Mouse (Mus musculus) thymus, adult 18-20 months (tissue): ENCODE measurements at regions not wholly inside any gene's neighbourhood (a gene's known extent, or its start where the extent isn't known, plus 50 kb on each side); places are given as distances from the start of the nearest gene placed in this dataset.

Source experiments
- DNase-seq, 2 experiments: peaks; one replicate each; pipeline ENCODE4 v3.0.0; 2022; ENCODE audit warnings: mixed read lengths in 2 of 2

DNA sequence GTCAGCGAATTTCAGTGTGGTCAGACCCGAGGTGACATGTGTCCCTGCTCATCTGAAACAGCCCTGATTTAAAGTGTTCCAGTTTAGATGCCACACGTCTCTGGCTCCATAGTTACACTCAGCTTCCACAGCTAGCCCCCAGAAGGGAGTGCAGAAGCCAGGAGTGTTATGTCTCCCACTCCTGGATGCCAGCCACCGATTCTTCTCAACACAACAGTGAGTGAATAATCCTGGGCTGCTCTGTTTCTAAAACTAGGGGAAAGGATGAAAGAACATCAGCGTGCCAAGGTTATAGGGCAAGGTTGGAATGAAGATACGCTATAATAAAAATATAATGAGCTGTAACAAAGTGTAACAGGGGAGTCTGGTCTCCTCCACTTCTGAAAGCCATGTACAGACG, 51.5 kb upstream of the Stmnd1 start:
- no peak for DNase-seq

- DNase-seq, result no peak
Measured at GRCm38 (mm10) chr13:46218101-46218701, 55.3 kb upstream of the Stmnd1 start.

DNA sequence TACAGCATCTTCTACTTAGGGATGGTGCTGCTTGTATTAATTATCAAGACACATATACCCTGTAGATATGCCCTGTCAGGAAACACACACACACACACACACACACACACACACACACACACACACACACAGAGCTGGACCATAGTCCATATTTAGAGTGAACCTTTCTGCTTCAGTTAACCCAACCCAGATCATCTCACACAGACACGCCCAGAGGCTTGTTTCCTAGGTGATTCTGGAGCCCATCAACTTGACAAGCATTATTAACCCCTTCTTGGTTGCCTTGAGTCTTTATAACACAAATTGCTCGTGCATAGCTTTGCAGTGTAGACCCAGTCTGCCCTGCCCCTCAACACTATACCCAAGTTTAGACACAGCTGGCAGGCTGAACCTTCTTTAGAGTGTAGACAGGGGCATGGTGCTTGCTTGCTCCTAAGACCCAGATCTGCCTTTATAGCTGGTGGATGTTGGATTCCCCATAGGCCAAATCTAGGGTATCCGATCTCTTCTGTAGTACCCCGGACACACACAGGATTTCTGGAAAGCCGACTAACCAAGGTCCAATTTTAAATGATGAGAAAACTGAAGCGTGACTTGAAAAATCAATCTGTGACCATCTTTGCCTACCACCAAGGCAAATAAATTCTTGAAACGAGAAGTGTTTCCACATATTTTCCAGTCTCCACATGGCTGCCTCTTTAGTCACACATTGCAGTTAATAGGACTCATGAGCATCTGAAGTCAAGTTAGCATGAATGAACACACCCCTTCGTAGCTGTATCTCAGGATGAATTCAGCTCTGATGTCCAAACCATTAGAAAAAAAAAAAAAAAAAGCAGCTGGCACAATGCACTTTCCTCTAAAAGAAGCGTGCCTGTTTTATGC, 56.3 kb upstream of the Stmnd1 start:
- no peak for DNase-seq

GRCm38 (mm10) chr13:46203551-46203950, 70.0 kb upstream of the Stmnd1 start:
- DNase-seq, result no peak

GRCm38 (mm10) chr13:46202586-46202985, 70.9 kb upstream of the Stmnd1 start:
- no peak for DNase-seq

GRCm38 (mm10) chr13:46201029-46201599, 72.4 kb upstream of the Stmnd1 start:
- no peak for DNase-seq

GRCm38 (mm10) chr13:46193131-46193530, 80.4 kb upstream of the Stmnd1 start:
- DNase-seq, result no peak

DNA sequence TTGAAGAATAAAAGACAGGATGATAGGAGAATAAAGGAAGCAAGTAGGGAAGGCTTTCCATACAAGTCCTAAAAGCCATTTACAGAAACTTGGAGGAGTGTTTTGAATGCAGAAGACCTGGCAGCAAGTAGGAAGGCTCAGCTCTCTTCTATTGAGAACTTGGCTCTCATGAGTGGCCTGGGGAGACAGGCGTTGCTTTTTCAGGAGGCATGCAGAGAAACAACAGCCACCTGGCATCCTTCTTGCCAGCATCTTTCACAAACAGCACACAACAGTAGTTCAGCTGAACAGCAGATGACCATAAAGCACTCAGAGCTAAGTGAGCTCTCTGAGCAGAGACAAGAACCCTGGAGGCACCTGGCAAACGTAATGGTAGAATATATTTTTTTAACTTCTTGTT, 83.8 kb upstream of the Stmnd1 start:
- DNase-seq, result no peak

DNA sequence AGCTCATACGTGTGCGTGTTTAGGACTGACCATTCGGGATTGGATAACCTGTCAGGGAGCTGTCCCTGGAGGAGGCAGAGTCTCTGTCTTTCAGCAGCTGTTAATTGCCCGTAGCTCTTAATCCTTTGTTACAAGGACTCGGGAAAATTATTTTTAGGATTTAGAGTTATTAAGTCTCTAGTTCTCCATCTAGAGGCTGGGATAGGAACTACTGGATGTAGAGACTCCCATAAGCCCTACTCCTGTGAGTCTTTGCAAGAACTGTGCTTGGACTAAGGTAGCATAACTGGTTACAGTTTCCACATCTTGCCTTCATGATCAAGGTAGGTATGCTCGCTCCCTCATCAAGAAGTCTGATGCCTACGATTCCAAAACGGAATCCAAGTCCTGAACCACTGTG, 90.7 kb upstream of the Stmnd1 start:
- DNase-seq, result no peak

DNA sequence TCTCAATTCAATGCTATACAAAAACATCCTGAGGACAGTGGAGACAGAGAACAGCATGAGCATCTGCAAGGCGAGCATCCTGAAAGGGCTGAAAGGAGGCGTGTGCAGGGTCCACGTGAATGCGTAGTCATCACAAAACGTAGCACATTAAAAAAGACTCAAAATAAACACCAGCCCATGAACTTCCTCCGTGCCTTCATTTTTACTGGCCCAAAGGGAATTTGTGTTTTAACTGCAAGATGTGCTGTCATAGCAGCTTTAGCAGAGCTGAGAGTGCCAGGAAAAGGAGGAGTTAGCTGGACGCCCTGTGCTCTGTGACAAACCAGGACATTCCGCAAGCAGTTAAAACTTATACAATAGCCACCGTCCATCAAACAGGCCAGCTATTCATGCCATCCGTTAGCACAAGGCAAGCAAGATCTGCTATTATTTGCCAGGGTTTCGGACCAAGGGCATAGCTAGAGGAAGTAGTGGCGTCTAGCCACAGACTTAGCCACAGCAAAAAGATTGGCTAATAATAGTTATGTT, 92.9 kb upstream of the Stmnd1 start:
- no peak for DNase-seq

DNA sequence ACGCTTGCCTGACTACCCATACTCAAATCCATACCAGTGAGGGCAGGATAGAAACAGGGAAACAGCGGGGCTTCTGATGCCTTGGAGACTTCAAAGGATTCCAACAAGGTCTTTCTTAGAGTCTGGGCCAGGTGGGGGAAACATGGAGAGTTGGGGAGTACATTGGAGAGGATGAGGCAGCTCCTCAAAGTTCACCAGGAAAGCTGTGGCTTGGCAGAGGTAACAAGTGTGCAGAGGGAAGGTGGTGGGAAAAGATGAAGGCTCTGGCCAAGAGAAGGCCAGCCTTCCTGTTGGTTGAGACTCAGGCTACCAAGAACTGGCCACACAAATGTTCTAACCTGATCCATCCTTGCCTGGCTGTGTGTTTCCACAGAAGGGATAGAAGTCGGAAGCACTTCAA, 93.6 kb upstream of the Stmnd1 start:
- no peak for DNase-seq

- no peak for DNase-seq
Measured at GRCm38 (mm10) chr13:46173103-46173502, 100.4 kb upstream of the Stmnd1 start.

DNA sequence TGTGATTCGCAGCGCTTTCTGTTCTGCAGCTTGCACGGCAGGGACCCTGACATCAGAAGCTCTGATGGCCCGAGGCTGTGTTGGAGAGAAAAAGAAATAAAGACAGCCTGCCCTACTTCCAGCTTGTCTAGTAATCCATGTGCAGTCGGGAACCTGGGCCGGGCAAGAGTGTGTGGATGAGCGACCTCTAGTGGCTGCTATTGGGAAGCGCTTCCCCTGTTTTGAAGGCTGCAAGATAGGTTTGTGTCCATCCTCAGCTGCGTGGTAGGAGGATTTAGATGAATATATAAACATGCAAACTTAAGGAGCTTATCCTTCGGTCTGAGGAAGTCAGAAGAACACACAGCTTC, 111.5 kb upstream of the Stmnd1 start:
- peak; percentile 11 to 14 for DNase-seq

GRCm38 (mm10) chr13:46161261-46162024, 112.1 kb upstream of the Stmnd1 start:
- no peak for DNase-seq

DNA sequence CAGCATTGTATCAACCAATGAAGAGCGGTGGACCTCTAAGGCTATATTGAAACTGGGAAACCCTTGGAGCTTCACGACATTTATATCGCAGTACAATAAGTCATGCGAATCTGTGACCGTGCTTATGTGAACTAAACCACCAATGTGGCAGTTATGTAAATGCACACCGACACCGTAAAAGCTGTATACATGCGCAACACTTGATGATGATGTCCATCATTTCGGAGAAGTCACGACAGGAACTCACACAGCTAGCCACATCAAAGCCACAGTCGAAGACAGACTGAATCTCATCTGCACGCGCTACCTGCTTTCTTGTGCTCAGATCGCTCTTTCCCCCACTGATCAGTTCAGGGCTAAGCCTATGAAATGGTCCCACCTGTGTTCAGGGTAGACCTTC, 114.2 kb upstream of the Stmnd1 start:
- no peak for DNase-seq

DNA sequence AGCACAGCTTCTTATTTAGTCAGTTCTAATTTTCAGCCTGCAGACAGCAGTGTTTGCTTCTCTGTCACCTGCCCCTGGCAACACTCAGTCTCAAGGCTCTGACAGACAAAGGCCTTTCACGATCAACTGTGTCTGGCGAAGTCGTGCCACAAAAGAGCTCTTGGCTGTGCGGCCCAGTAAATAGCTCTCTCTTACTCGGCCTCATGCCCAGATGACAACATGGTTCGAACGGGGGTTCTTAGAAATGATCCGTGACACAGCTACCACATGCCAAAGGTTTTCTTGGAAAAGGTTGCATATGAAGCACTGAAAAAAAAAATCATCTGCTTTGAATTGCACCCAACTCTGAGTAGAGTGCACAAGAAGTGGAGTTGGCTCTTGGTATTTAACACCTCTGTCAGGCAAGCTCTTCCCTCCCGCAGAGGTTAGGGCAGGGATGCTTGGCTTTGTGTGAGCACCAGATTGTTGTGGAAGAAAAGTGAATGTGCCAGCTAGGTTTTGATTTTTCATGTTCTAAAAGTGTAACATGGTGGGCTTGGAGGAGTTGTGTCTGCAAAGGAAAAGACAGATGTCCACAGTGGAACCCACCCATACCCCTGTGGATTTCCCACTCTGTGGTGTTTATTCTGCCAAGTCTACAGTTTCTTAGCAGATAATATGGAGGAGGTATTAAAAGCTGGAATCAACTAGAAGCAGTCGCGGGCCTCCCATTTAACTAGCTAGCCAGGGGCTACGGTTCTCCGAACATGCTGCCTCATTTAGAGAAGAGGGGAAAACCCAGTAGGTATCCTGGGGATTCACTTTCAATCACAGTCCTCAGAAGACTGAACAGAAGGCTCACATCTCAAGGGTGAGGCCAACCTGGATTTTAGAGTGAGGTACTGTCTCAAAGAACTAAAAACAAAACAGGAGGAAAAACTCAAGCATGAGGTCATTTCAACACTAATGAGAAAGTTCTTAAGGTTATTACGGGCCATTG, 120.0 kb upstream of the Stmnd1 start:
- DNase-seq, result no peak

- no peak for DNase-seq
Measured at GRCm38 (mm10) chr13:46140006-46140405, 133.5 kb upstream of the Stmnd1 start.

DNA sequence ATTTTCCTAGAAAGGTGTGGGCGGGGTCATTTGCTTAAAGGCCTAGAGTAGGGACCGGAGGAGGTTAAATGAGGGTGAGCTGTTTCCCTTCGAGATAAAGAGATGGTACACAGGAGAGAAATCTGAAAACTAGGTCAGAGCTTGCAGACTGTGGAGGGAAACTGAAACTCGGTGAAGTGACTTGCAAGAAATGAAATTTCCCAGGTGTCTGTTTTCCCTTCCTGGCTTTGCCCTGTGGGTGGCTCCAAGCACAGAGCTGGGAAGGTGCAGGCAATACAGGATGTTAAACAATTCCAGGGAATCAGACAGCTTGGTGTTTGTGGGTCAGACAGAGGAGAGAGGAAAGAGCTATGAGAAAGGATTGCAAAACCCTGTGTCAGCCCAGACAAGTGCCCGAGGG, 134.3 kb upstream of the Stmnd1 start:
- no peak for DNase-seq

- no peak for DNase-seq
Measured at GRCm38 (mm10) chr13:46135411-46135810, 138.1 kb upstream of the Stmnd1 start.

DNA sequence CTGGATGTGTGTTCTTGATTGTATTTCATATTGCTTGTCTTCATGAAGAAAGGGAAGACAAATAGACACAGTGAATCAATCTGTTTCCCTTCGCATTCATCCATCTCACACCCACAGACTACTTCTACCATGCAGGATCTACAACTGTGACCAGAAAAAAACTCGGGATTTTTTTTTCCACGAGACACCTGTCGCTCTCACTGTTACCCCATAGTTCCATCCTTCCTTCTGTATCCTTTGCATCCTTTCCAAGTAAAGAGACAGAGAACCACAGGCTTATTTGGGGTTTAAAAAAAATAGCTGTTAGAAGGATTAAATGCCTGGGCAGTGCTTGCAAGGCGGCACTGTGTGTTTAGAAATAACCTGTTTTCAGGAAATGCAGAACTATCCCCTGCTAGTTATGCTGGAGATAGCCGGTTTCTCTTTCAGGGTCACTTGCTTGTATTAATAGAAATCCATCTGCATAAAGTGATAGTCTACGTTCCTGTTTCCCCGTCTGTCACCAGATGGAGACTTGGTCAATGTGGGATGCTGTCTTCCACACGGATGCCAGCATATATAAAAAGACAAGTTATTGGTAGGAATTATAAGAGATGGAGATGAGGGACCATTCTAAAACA, 144.2 kb upstream of the Stmnd1 start:
- no peak for DNase-seq

DNA sequence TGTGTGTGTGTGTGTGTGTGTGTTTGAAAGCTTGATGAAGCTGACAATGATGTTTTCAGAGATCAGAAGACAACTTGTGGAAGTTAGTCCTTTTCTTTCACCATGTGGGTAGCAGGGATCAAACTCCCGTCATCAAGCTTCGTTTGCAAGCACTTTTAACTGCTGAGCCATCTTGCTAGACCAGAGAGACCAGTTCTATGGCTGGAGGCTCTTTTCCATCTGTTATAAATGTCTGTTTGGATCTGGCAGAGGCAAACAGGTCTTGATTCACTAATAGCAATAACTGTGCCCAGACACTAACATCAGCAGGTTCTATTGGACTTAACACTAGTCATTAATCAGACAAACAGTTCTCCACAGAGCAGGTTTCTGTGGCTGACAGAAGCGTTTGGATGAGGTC, 150.1 kb upstream of the Stmnd1 start:
- no peak for DNase-seq

DNA sequence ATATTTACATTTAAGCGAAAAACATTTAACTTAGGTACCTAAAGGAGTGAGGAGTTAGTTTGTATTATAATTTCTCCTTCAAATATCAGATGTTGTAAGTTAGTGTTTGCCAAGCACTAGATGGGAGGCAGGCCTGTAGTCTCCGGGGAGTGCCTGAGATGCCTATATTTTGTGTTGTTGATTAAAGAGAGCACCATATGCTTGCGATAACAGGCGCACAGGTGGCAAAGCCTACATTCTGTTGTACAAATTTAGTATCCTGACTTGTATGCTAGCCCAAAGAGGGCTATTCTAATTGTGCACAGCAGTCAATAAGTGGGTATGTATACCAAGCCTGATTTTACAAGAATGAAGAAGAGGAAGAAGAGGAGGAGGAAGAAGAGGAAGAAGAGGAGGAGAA, 151.8 kb upstream of the Atxn1 start:
- DNase-seq, result no peak
